Comparison of ENCODE assay signal across 8 mouse cellular contexts in genomic region chr6:54326671-54327625, GRCm38 (mm10). TPM values are rescaled to one million over a fixed set of nuclear protein-coding genes. Genes with fewer than 3 reads are reported as not detected.
DNase-seq lines count a peak whose midpoint lies in the region.

No protein-coding gene starts in this region.

- peak; percentile 80 for DNase-seq in adrenal gland, postnatal 10 days
- DNase-seq in cerebellum, postnatal 36 days, result peak; percentile 66 to 70
- peak; percentile 14 to 25 for DNase-seq in gastrocnemius, postnatal 36 days
- peak; percentile 5 for DNase-seq in induced T-regulatory cell, adult 2 months (ENCODE audit: low read depth)
- DNase-seq in left cerebral cortex, adult 8-10 months (ENCODE audit: low spot score in 2 of 2), result peak; percentile 25 to 33
- peak; percentile 82 for DNase-seq in lung, postnatal 36 days
- peak; percentile 80 to 83 for DNase-seq in right cerebral cortex, postnatal 10 days (ENCODE audit: low spot score in 2 of 2)
- DNase-seq in spleen, postnatal 4 days (ENCODE audit: low spot score in 2 of 2), result no peak

- intact Hi-C loops in gastrocnemius, postnatal 36 days (cut with DNase I), result loop anchor here (5.0 kb wide), 1 partner anchor 70 kb away; no protein-coding TSS in a partner anchor

RNA-seq across cellular contexts. Expression of gene Prr15, which starts 1.3 kb away (rescaled TPM):
- 1 to 10 TPM; 4.7 to 5.2 TPM for total RNA-seq in adrenal gland, postnatal 10 days (2021)
- under 1 TPM; 0.61 to 0.64 TPM for total RNA-seq in gastrocnemius, postnatal 36 days (2021)
- total RNA-seq in left cerebral cortex, adult 8-10 months (2022), result 1 to 10 TPM; 1.1 to 2.4 (median 1.4) TPM

Comparison
In these comparisons a context has a peak if more than half of its experiments do, and no peak if none do; other contexts are left out.
1. DNase-seq: peak in adrenal gland, postnatal 10 days (single experiment), cerebellum, postnatal 36 days (2 of 2), gastrocnemius, postnatal 36 days (2 of 2), induced T-regulatory cell, adult 2 months (single experiment), left cerebral cortex, adult 8-10 months (2 of 2), lung, postnatal 36 days (single experiment) and right cerebral cortex, postnatal 10 days (2 of 2); none in spleen, postnatal 4 days (0 of 2).